Mouse (Mus musculus): Measurements from ENCODE around the gene Gpr75.

Gene Gpr75

GRCm38 (mm10) chr11:30885171-30885871 lies at the start of gene Gpr75, which contains the start of gene Asb3:
Gpr75 (plus strand) TSS chr11:30885358.
Asb3 (plus strand) TSS chr11:30885416.
- peak; percentile 9 for DNase-seq (ENCODE audit: low read depth, low spot score)

GRCm38 (mm10) chr11:30838793-30839192 lies 46.4 kb upstream of the Gpr75 start:
- DNase-seq (ENCODE audit: low read depth, low spot score) = no peak

GRCm38 (mm10) chr11:30844355-30844754 lies 40.8 kb upstream of the Gpr75 start:
- no peak for DNase-seq (ENCODE audit: low read depth, low spot score)

GRCm38 (mm10) chr11:30872425-30872824 lies 12.7 kb upstream of the Gpr75 start:
- no peak for DNase-seq (ENCODE audit: low read depth, low spot score)

- DNase-seq (ENCODE audit: low read depth, low spot score) = no peak
Measured at GRCm38 (mm10) chr11:30888153-30888552, 3.0 kb downstream of the Gpr75 start.

GRCm38 (mm10) chr11:30896201-30896600 lies 11.0 kb downstream of the Gpr75 start:
- DNase-seq (ENCODE audit: low read depth, low spot score) = no peak

GRCm38 (mm10) chr11:30899312-30899711 lies 14.2 kb downstream of the Gpr75 start:
- no peak for DNase-seq (ENCODE audit: low read depth, low spot score)

- no peak for DNase-seq (ENCODE audit: low read depth, low spot score)
Measured at GRCm38 (mm10) chr11:30912311-30912710, 27.2 kb downstream of the Gpr75 start.

GRCm38 (mm10) chr11:30920641-30921040 lies 35.5 kb downstream of the Gpr75 start:
- no peak for DNase-seq (ENCODE audit: low read depth, low spot score)

- DNase-seq (ENCODE audit: low read depth, low spot score) = no peak
Measured at GRCm38 (mm10) chr11:30923283-30923682, 38.1 kb downstream of the Gpr75 start.

- no peak for DNase-seq (ENCODE audit: low read depth, low spot score)
Measured at GRCm38 (mm10) chr11:30928079-30928478, 42.9 kb downstream of the Gpr75 start.

- no peak for DNase-seq (ENCODE audit: low read depth, low spot score)
Measured at GRCm38 (mm10) chr11:30928498-30928897, 43.3 kb downstream of the Gpr75 start.
